Mouse (Mus musculus) embryonic fibroblast, embryonic 13.5 days (primary cell): ENCODE measurements at regions not wholly inside any gene's neighbourhood (a gene's known extent, or its start where the extent isn't known, plus 50 kb on each side); places are given as distances from the start of the nearest gene placed in this dataset.

ENCODE experiments used
- CTCF ChIP-seq: IDR thresholded peaks from 2 replicates; pipeline ENCODE4 v1.5.1; 2011; ENCODE audit warnings: mild to moderate bottlenecking, control low read depth, low read length, moderate library complexity, borderline replicate concordance; ENCODE audit not compliant: insufficient read depth
- POLR2A ChIP-seq: IDR thresholded peaks from 2 replicates; pipeline ENCODE4 v1.6.1; 2011; ENCODE audit warnings: low read depth, mild to moderate bottlenecking, control low read depth, low read length, moderate library complexity

DNA sequence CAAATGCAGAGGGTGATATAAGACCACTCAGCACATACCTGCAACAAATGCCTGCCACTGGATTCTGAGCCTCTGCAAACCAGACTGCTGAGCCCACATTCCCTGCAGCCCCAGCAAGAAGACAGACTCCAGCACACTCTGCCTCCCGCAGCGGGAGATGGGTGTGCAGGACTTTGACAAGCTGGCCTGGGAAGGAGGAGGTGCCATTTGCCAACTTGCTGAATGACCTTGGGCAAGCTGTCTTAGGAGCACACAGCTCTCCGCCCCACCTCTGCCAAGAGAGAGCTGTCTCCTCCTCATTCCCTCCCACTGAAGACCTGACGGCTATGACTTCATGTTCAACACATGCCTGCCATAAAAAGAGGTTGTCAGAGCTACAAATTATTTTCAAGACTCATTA is 302.4 kb downstream of the Psat1 start:
- TF ChIP-seq POLR2A (no peak), CTCF (no peak)
